31 mouse cellular contexts compared by ENCODE assay signal in genomic region chr1:126947860-126948259, GRCm38 (mm10).
DNase-seq lines count a peak whose midpoint lies in the region; ATAC-seq and TF ChIP-seq lines count a peak whose summit lies in the region.
"Had no signal": no experiment of that assay in that cellular context is flagged by ENCODE, and none has a peak within 500 bp of the region (broad histone marks: within the 10 kb centered on the region; RNA-seq: fewer than 3 reads in every experiment).

No protein-coding gene starts in this region.

- no peak for ATAC-seq in liver, embryonic 14.5 days (ENCODE audit: insufficient read depth)
- no peak for ATAC-seq in liver, embryonic 12.5 days
- ATAC-seq: activated CD4-positive, CD25-positive, alpha-beta regulatory T cell, adult 4 months; forebrain, postnatal 0 days; inflammation-experienced regulatory T-cells, adult 6 months; lung, postnatal 0 days had no signal

- no peak overlapping the region for H3K4me2 ChIP-seq in liver, embryonic 14.5 days (ENCODE audit: low read depth)
- H3K4me2 ChIP-seq in liver, embryonic 12.5 days = no peak overlapping the region
- H3K4me2 ChIP-seq: embryonic facial prominence, embryonic 15.5 days; forebrain, embryonic 12.5 days; heart, embryonic 12.5 days; hindbrain, embryonic 15.5 days; kidney, embryonic 15.5 days; limb, embryonic 15.5 days; stomach, embryonic 15.5 days had no signal

- H3K4me3 ChIP-seq in liver, embryonic 14.5 days (ENCODE audit: insufficient read depth in 1 of 2, low read depth in 2 of 2, low read length in 2 of 2) = no peak overlapping the region
- no peak overlapping the region for H3K4me3 ChIP-seq in liver, embryonic 12.5 days
- no peak overlapping the region for H3K4me3 ChIP-seq in E14TG2a.4 (replicated peaks; ENCODE audit: low read length)
- H3K4me3 ChIP-seq: embryonic facial prominence, embryonic 10.5 days; embryonic facial prominence, embryonic 15.5 days; forebrain, embryonic 12.5 days; heart, embryonic 12.5 days; hindbrain, embryonic 15.5 days; kidney, embryonic 15.5 days; limb, embryonic 10.5 days; limb, embryonic 15.5 days; stomach, embryonic 15.5 days had no signal

- 67% methylated on average over 1 of the region's 1 CpGs for WGBS in liver, embryonic 14.5 days (ENCODE audit: insufficient replicate concordance)
- WGBS in liver, embryonic 12.5 days (ENCODE audit: insufficient replicate concordance) = 70% methylated on average over 1 of the region's 1 CpGs

- no peaks in the 10 kb centered on the region for H3K9me3 ChIP-seq in liver, embryonic 14.5 days (ENCODE audit: control insufficient read depth, low read length)
- H3K9me3 ChIP-seq in liver, embryonic 12.5 days (replicated peaks) = 0 out of 2 replicates have a peak, but pooled peaks cover 3% of the 10 kb centered on the region
- H3K9me3 ChIP-seq in E14TG2a.4 (ENCODE audit: low read length) = peaks cover 5% of the 10 kb centered on the region; the same call in 1 of the 2 replicates
- H3K9me3 ChIP-seq: embryonic facial prominence, embryonic 10.5 days; heart, embryonic 12.5 days; hindbrain, embryonic 15.5 days; kidney, embryonic 15.5 days; limb, embryonic 10.5 days; limb, embryonic 15.5 days; stomach, embryonic 15.5 days had no signal

- no peak for DNase-seq in liver, embryonic 14.5 days (ENCODE audit: low read depth in 3 of 3, low spot score in 3 of 3)
- DNase-seq in ES-CJ7 (ENCODE audit: low read depth, low spot score) = peak; percentile 36
- DNase-seq in brain, embryonic 14.5 days (ENCODE audit: low read depth) = no peak
- DNase-seq in thymus, postnatal 25 days = no peak
- DNase-seq: adrenal gland, adult 8-10 months; B cell, adult 2 months; cerebellum, adult 8-10 months; cerebellum, postnatal 25 days; forebrain, postnatal 0 days; gastrocnemius, postnatal 14 days; kidney, adult 18-20 months; kidney, postnatal 36 days; layer of hippocampus, postnatal 36 days; midbrain, embryonic 14.5 days; right cerebral cortex, postnatal 25 days had no signal

- no peaks in the 10 kb centered on the region for H3K36me3 ChIP-seq in liver, embryonic 14.5 days (replicated peaks; ENCODE audit: control insufficient read depth, insufficient read depth, low read depth)
- no peaks in the 10 kb centered on the region for H3K36me3 ChIP-seq in liver, embryonic 12.5 days
- H3K36me3 ChIP-seq in E14TG2a.4 (ENCODE audit: insufficient read depth, low read length) = no peaks in the 10 kb centered on the region
- H3K36me3 ChIP-seq: embryonic facial prominence, embryonic 10.5 days; embryonic facial prominence, embryonic 15.5 days; forebrain, embryonic 12.5 days; G1E; heart, embryonic 12.5 days; hindbrain, embryonic 15.5 days; kidney, embryonic 15.5 days; limb, embryonic 10.5 days; limb, embryonic 15.5 days; stomach, embryonic 15.5 days had no signal

- no peak for TF ChIP-seq EP300 in liver, embryonic 14.5 days (IDR thresholded peaks at IDR 0.05; ENCODE audit: low read depth)

- no peak overlapping the region for H3K9ac ChIP-seq in liver, embryonic 14.5 days (replicated peaks)
- no peak overlapping the region for H3K9ac ChIP-seq in liver, embryonic 12.5 days
- H3K9ac ChIP-seq: embryonic facial prominence, embryonic 15.5 days; forebrain, embryonic 12.5 days; forebrain, postnatal 0 days; heart, embryonic 12.5 days; hindbrain, embryonic 15.5 days; kidney, embryonic 15.5 days; limb, embryonic 15.5 days; stomach, embryonic 15.5 days had no signal

- TF ChIP-seq POLR2A in brain, embryonic 14.5 days (IDR thresholded peaks at IDR 0.05; ENCODE audit: borderline replicate concordance, extremely low read depth, insufficient read depth, insufficient read length, poor library complexity, severe bottlenecking) = no peak

- H3K4me1 ChIP-seq in liver, embryonic 14.5 days (replicated peaks; ENCODE audit: control insufficient read depth in 2 of 2, insufficient read depth in 2 of 2, low read length in 1 of 2) = no peaks in the 10 kb centered on the region
- H3K4me1 ChIP-seq in liver, embryonic 12.5 days = no peaks in the 10 kb centered on the region
- no peaks in the 10 kb centered on the region for H3K4me1 ChIP-seq in E14TG2a.4 (replicated peaks; ENCODE audit: low read depth, low read length)
- H3K4me1 ChIP-seq: embryonic facial prominence, embryonic 10.5 days; embryonic facial prominence, embryonic 15.5 days; forebrain, embryonic 12.5 days; heart, embryonic 12.5 days; hindbrain, embryonic 15.5 days; kidney, embryonic 15.5 days; limb, embryonic 10.5 days; limb, embryonic 15.5 days; stomach, embryonic 15.5 days had no signal

- no peaks in the 10 kb centered on the region for H3K27me3 ChIP-seq in liver, embryonic 14.5 days (ENCODE audit: control insufficient read depth, insufficient read depth, low read length)
- no peaks in the 10 kb centered on the region for H3K27me3 ChIP-seq in liver, embryonic 12.5 days (replicated peaks)
- H3K27me3 ChIP-seq in E14TG2a.4 (ENCODE audit: insufficient read depth, low read length) = no peaks in the 10 kb centered on the region
- H3K27me3 ChIP-seq: embryonic facial prominence, embryonic 15.5 days; forebrain, embryonic 12.5 days; heart, embryonic 12.5 days; hindbrain, embryonic 15.5 days; kidney, embryonic 15.5 days; limb, embryonic 15.5 days; stomach, embryonic 15.5 days had no signal

- no peak overlapping the region for H3K27ac ChIP-seq in liver, embryonic 14.5 days
- H3K27ac ChIP-seq in liver, embryonic 12.5 days = no peak overlapping the region
- H3K27ac ChIP-seq: embryonic facial prominence, embryonic 10.5 days; embryonic facial prominence, embryonic 15.5 days; forebrain, embryonic 12.5 days; hindbrain, embryonic 15.5 days; kidney, embryonic 15.5 days; limb, embryonic 10.5 days; limb, embryonic 15.5 days; macrophage; stomach, embryonic 15.5 days had no signal

- peak; percentile 15; the same call in 1 of the 2 replicates for TF ChIP-seq CTCF in liver, embryonic 14.5 days (IDR thresholded peaks at IDR 0.05; ENCODE audit: low read depth)
- TF ChIP-seq CTCF in E14TG2a.4 (conservative IDR thresholded peaks at IDR 0.05; ENCODE audit: low read length) = peak; percentile 53
- TF ChIP-seq CTCF in brain, embryonic 14.5 days (IDR thresholded peaks at IDR 0.05; ENCODE audit: borderline replicate concordance, extremely low read depth, insufficient read depth, insufficient read length) = peak; percentile 11; the same call in 1 of the 2 replicates
